Mouse (Mus musculus): ENCODE measurements at regions not wholly inside any gene's neighbourhood (a gene's known extent, or its start where the extent isn't known, plus 50 kb on each side); places are given as distances from the start of the nearest gene placed in this dataset.

DNA sequence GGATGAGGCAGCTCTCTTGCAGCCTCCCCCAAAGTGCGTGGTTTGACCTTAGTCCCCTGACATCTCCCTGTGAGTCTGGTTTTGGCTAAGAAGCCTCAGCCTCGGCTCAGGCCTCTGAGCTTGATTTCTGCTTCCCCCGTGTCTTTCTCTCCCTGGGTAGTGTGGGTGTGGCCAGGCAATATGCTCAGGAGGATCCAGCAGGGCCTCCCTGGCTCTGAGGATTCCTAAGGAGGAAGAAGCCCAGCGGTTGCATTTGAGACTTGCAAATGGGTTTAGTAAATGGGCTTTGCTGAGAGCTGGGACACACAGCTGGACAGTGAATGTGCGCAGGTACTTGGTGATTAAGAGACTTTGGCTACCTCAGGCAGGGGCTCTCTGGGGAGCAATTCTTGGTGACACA is 238.0 kb upstream of the 4931429L15Rik start:
- TF ChIP-seq POLR2A (IDR thresholded peaks at IDR 0.05; ENCODE audit: borderline replicate concordance, low read depth, low read length) (no peak), CTCF (IDR thresholded peaks at IDR 0.05; ENCODE audit: low read depth, low read length) (no peak)

Measured in bone marrow macrophage, adult 2 months (primary cell).